Mouse (Mus musculus) ES-Bruce4 (cell line): Measurements from ENCODE around the gene Golga4.

Source experiments
- EP300 ChIP-seq: IDR thresholded peaks from 2 replicates; pipeline ENCODE4 v1.6.1; 2011; ENCODE audit warnings: low read depth, low read length; ENCODE audit not compliant: insufficient read depth
- POLR2A ChIP-seq: IDR thresholded peaks from one replicate; pipeline ENCODE4 v1.8.1; 2011; ENCODE audit warnings: low read length; ENCODE audit not compliant: insufficient read depth

DNA sequence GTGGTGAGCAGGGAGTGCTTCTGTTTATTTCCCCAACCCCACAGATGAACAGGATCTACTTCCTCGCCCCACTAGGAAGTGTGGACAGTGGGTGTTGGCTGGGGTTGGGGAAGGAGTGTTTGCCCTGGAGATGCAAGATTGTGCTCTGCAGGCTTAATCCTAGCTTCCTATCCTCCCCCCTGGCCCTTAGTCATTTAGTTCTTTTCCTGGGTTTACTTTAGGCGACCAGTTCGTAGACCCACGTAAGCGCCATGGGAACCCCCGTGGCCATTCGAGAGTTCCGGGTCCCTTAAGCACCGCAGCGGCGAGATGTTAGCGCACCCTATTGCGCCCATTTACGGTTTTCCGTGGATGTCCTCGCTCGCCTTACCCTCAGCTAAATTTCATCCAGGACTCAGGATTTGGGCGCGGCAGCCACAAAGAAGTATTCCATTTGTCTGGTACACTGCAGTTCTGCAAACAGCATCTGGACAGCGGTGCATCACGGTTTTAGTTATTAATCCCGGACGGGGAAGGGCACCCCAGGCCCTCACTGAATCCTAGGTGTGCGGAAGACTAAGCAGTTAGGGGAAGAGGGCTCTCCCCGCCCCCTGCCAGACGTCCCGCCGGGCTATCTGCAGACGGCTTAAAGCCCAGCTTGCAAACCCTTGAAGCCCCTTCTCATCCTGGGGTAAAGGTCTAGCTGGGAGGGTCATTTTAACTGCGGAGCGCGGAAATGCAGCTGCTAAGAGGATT is 19.5 kb upstream of the Golga4 start:
- no peak for TF ChIP-seq EP300
- TF ChIP-seq POLR2A = no peak
